Mouse (Mus musculus) Patski (cell line): ENCODE data around the gene Ppme1. TPM values are rescaled to one million over a fixed set of nuclear protein-coding genes. Genes with fewer than 3 reads are reported as not detected.

ENCODE experiments used
- ATAC-seq: fragments of 100-300 bp; one replicate; pipeline ENCODE4 v1.8.0; 2021
- CTCF ChIA-PET: fragments of 350-600 bp; sonication (Branson Sonifier 250); formaldehyde crosslinking; loops from one replicate; lab custom pipeline; 2022; ENCODE audit warnings: inconsistent platforms; lab: Charles Lee
- POLR2A ChIA-PET: fragments of 350-600 bp; sonication (Branson Sonifier 250); formaldehyde crosslinking; loops from one replicate; lab custom pipeline; 2022; ENCODE audit warnings: antibody characterized with exemption, inconsistent platforms; lab: Charles Lee
- DNase-seq: peaks from one replicate; pipeline ENCODE4 v3.0.0-alpha.2; 2011; ENCODE audit warnings: low read depth, low spot score
- H3K27me3 ChIP-seq: fragments of 371-371 bp; one replicate; pipeline ENCODE4 v1.5.1; 2021
- CTCF ChIP-seq: fragments of 100-300 bp; IDR thresholded peaks from one replicate; pipeline ENCODE4 v1.5.1; 2021
- in situ Hi-C: fragments of 300-500 bp; cut with MboI; formaldehyde crosslinking; loops from 3 replicates; pipeline ENCODE4 v1.11.1; 2018; ENCODE audit warnings: low pct_unique_long_range_greater_than_20kb, mixed read lengths
- polyA plus RNA-seq: library from polyadenylated mRNA; unstranded; gene quantifications from one replicate; pipeline ENCODE4 v1.2.3, GENCODE M21; 2021

Ppme1 gene
- polyA plus RNA-seq, 1 experiment from 2014 or later, result 60.3 TPM

GRCm38 (mm10) chr7:100305894-100306293 is 66.2 kb downstream of the Ppme1 start:
- DNase-seq, result no peak
- no peak for ATAC-seq
- in situ Hi-C loops, result no loop called here
- CTCF ChIA-PET, result no interaction called here
- no peak for TF ChIP-seq CTCF
- POLR2A ChIA-PET, result no interaction called here
- H3K27me3 ChIP-seq, result no peaks in the 10 kb centered on the region

GRCm38 (mm10) chr7:100302316-100302715 is 69.8 kb downstream of the Ppme1 start:
- DNase-seq, result peak; percentile 68
- TF ChIP-seq CTCF, result no peak
- ChIA-PET CTCF (interaction anchor here (0.9 kb wide), 2 partner anchors 15 to 51 kb away, joined by 3 read pairs; no protein-coding TSS in a partner anchor), POLR2A (no interaction called here)
- H3K27me3 ChIP-seq, result no peaks in the 10 kb centered on the region
- ATAC-seq, result peak; percentile 44
- in situ Hi-C loops, result no loop called here

GRCm38 (mm10) chr7:100301390-100301789 is 70.7 kb downstream of the Ppme1 start:
- no peak for ATAC-seq

GRCm38 (mm10) chr7:100298861-100299510 is 73.1 kb downstream of the Ppme1 start:
- CTCF ChIA-PET, result no interaction called here
- ATAC-seq (no peak), DNase-seq (no peak)
- TF ChIP-seq CTCF, result no peak
- no peaks in the 10 kb centered on the region for H3K27me3 ChIP-seq
- in situ Hi-C loops, result no loop called here
- POLR2A ChIA-PET, result no interaction called here

More at GRCm38 (mm10) chr7:100301390-100301789, 70.7 kb downstream of the Ppme1 start:
- ChIA-PET CTCF (interaction anchor here (0.9 kb wide), 1 partner anchor 28 kb away, joined by 3 read pairs; no protein-coding TSS in a partner anchor), POLR2A (no interaction called here)
- no peaks in the 10 kb centered on the region for H3K27me3 ChIP-seq
- in situ Hi-C loops, result no loop called here
- no peak for DNase-seq
- TF ChIP-seq CTCF, result no peak

- in situ Hi-C loops, result no loop called here
- ATAC-seq, result no peak
- no peak for TF ChIP-seq CTCF
- ChIA-PET POLR2A (no interaction called here), CTCF (no interaction called here)
- H3K27me3 ChIP-seq, result no peaks in the 10 kb centered on the region
- no peak for DNase-seq
Measured at GRCm38 (mm10) chr7:100296699-100297098, 75.4 kb downstream of the Ppme1 start.

- ChIA-PET POLR2A (no interaction called here), CTCF (no interaction called here)
- no peak for DNase-seq
- TF ChIP-seq CTCF, result no peak
- no peaks in the 10 kb centered on the region for H3K27me3 ChIP-seq
- ATAC-seq, result no peak
- in situ Hi-C loops, result no loop called here
Measured at GRCm38 (mm10) chr7:100295745-100296144, 76.4 kb downstream of the Ppme1 start.

GRCm38 (mm10) chr7:100293546-100293945 is 78.6 kb downstream of the Ppme1 start:
- DNase-seq (no peak), ATAC-seq (no peak)
- no peak for TF ChIP-seq CTCF
- in situ Hi-C loops, result no loop called here
- ChIA-PET CTCF (no interaction called here), POLR2A (no interaction called here)
- no peaks in the 10 kb centered on the region for H3K27me3 ChIP-seq

GRCm38 (mm10) chr7:100288622-100289021 is 83.5 kb downstream of the Ppme1 start:
- in situ Hi-C loops, result no loop called here
- ATAC-seq, result no peak
- no peaks in the 10 kb centered on the region for H3K27me3 ChIP-seq
- POLR2A ChIA-PET, result no interaction called here
- TF ChIP-seq CTCF, result no peak
- CTCF ChIA-PET, result no interaction called here
- no peak for DNase-seq

- CTCF ChIA-PET, result interaction anchor here (1.1 to 1.6 kb wide), 3 partner anchors 10 to 38 kb away, joined by 3 read pairs; no protein-coding TSS in a partner anchor
- in situ Hi-C loops, result no loop called here
- no peak for TF ChIP-seq CTCF
Measured at GRCm38 (mm10) chr7:100287748-100288578, 84.1 kb downstream of the Ppme1 start.

GRCm38 (mm10) chr7:100285383-100285782 is 86.7 kb downstream of the Ppme1 start, which contains the start of gene P4ha3:
Gene P4ha3, plus strand, starts transcription at chr7:100285520.
- CTCF ChIA-PET, result no interaction called here

More at GRCm38 (mm10) chr7:100287748-100288578, 84.1 kb downstream of the Ppme1 start:
- peak; percentile 71 for ATAC-seq
- DNase-seq, result peak; percentile 66
- POLR2A ChIA-PET, result no interaction called here
- H3K27me3 ChIP-seq, result no peaks in the 10 kb centered on the region

GRCm38 (mm10) chr7:100283298-100283697 is 88.8 kb downstream of the Ppme1 start:
- ChIA-PET CTCF (interaction anchor here (0.7 kb wide), 1 partner anchor 9 kb away, joined by 4 read pairs; no protein-coding TSS in a partner anchor), POLR2A (no interaction called here)
- no peaks in the 10 kb centered on the region for H3K27me3 ChIP-seq
- in situ Hi-C loops, result loop anchor here (5.0 kb wide), 1 partner anchor 34 kb away; no protein-coding TSS in a partner anchor
- TF ChIP-seq CTCF, result no peak
- DNase-seq (no peak), ATAC-seq (no peak)

More at GRCm38 (mm10) chr7:100285383-100285782, 86.7 kb downstream of the Ppme1 start, which contains the start of gene P4ha3:
- POLR2A ChIA-PET, result no interaction called here
- DNase-seq (no peak), ATAC-seq (no peak)
- in situ Hi-C loops, result no loop called here
- TF ChIP-seq CTCF, result peak; percentile 43
- no peaks in the 10 kb centered on the region for H3K27me3 ChIP-seq
